Mouse (Mus musculus) cerebellum, adult 9-11 months (tissue): ENCODE data around the gene Sdr16c6.

ENCODE experiments used
- DNase-seq: peaks from one replicate; pipeline ENCODE4 v3.0.0; 2022

The Sdr16c6 gene

GRCm38 (mm10) chr4:4077372-4077771, at the start of gene Sdr16c6:
TSS of gene Sdr16c6 (minus strand) at chr4:4077522.
- no peak for DNase-seq

- no peak for DNase-seq
Observed at GRCm38 (mm10) chr4:4080180-4080579, 2.9 kb upstream of the Sdr16c6 start.

DNA sequence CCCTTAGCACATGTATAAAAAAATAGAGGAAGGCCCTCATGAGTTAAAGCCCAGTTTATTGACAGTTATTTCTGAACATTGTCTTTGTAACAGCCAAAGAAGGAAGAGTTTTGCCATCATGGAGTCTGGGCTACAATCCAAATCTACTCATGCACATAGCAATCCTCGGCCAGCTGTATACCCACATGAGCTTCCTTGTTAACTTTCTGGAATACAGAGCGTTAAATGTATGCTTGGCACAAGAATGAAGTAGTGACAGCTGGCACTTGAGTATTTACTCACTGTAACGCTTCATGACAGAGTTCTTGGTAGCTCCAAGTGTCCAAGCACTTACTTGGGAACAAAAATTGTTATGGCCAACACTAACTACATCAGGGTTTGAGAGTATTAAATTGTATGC, 1.8 kb upstream of the Sdr16c6 start:
- DNase-seq, result no peak

- DNase-seq, result no peak
Observed at GRCm38 (mm10) chr4:4076001-4076400, 1.3 kb downstream of the Sdr16c6 start.
